Mouse (Mus musculus) left cerebral cortex, adult 11 months (tissue): Measurements from ENCODE around the gene Por.

ENCODE experiments used
- DNase-seq: peaks from one replicate; pipeline ENCODE4 v3.0.0; 2022; ENCODE audit warnings: low spot score

Gene Por

DNA sequence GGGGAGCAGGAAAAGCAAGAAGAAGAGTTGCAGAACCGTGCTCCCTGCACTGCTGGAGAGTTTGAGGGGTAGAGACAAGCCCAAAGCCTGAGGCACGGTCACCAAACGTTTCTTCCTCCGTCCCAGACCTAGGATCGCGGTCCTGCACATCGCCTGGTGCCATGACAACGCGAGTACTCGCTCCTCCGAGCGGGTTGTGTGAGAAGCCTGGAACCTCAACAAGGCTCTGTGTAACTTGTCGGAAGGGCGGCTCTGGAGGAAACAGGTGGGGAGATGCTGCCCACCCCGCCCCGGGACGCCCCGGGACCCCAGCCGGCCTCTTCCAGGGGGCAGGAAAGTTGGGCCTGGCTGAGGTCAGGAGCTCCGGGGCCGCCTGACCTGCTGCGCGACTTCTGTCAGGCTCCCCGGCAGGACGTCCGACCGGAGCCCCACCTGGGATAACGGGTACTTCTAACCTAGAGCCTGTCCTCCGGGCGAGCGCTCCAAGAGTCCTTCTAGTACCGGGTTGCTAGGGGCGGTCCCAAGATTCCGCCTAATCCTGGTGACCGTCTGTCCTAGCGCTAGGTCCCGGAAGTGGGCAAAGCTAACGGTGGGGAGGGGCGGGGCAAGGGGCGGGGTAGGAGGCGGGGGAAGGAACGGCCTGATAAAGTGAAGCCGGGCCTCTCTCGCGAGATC lies 108.1 kb downstream of the Por start, which contains the start of gene Styxl1:
Styxl1 (minus strand) TSS at position 590 of the 675 bp plus-strand sequence.
- no peak for DNase-seq

DNA sequence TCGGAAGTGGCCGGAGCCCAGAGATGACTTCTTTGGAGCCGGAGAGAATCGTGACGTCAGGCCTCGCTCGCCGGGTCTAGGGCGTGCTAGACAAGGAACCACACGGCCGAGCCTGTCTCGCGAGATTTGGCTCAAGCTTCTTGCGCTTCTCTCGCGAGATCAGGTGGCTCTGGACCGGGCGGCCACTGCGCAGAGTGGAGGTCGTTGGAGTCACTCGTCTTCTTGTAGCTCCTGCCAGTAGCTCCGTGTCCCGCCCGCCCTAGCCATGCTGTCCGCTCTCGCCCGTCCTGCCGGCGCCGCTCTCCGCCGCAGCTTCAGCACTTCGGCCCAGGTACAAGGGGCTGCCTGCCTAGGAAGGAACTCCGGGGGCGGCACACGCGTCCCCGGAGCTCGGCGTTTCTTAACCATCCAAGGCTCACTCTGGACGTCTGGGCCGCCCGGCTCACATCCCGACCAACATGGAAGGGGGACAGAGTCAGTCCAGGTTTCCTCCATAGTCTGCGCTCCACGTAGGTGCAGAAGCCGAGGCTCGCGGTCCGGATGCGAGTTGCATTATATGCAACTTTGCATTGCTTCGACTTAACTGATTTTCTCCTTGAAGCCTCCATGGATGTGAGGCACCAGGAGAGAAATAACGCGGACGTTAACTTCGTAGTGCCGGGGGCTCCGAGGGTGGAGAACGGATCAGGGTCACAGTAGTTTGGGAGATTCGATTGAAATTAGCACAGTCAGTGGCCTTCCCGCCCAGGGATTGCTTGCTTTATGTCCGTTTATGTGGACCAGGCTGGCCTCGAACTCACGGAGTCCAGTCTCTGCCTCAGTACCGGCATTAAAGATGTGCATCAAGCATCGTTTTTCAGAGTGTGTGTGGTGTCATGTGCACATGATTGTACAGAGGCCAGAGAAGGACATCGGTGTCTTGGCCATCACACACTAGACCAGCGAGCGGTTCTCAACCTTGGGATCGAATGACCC lies 108.9 kb downstream of the Por start, which contains the start of gene Mdh2:
Mdh2 (plus strand) TSS at position 10 of the 975 bp plus-strand sequence.
- DNase-seq: peak; percentile 99

DNA sequence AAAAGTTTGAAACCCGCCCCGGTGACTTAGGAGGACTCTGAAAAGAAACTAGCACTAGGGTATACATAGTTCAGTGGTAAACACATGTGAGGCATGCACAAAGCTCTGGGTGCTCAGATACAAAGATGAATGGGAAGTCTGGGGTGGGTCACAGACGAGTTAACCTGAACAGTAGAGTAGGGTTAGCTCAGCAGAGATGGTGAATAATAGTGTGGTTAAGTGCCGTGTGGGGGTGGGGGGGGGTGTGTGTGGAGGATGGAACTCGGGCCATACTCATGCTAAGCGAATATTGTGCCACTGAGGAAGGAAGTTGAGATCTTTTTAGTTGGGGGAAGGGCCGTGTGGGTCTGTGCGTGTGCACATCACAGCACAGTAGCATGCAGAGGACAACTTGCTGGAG lies 110.5 kb downstream of the Por start:
- DNase-seq: no peak

DNA sequence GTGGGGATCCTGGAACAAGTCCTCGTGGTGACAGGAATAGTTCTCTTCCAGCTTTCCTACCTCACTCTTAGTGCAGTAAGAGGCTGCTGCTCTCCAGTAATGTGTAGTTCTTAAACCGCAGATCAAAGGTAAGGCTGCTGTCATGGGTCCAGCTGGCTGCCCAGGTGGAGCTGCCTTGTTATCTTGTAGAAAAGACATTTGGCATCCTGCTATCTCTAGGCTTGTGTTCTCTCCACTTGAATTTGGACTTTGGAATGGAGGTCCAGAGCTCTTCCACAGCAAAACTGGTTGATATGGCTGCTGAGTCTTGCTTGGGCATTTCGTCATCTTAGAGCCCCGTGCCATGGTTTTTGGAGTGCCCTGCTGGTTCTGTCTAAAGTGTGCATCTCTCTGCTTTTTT lies 113.1 kb downstream of the Por start:
- no peak for DNase-seq
